Mouse (Mus musculus): ENCODE data around the gene Sf3a3.

GRCm38 (mm10) chr4:124759305-124759811 is 44.8 kb downstream of the Sf3a3 start:
- TF ChIP-seq ZKSCAN1 (IDR thresholded peaks at IDR 0.05; ENCODE audit: low read depth, low read length) = no peak
- no peak; the same call in 1 of the 2 replicates for TF ChIP-seq ELF1 (IDR thresholded peaks at IDR 0.05; ENCODE audit: low read depth, low read length)
- TF ChIP-seq POLR2A (IDR thresholded peaks at IDR 0.05; ENCODE audit: control insufficient read depth in 1 of 2, insufficient read depth in 1 of 2, low read depth in 1 of 2, low read length in 2 of 2, poor library complexity in 1 of 2) = no peak
- TF ChIP-seq CTCF (IDR thresholded peaks at IDR 0.05 in 2 of 3, conservative IDR thresholded peaks at IDR 0.05 in 1 of 3; ENCODE audit: control insufficient read depth in 1 of 3, insufficient read depth in 1 of 3, low read depth in 2 of 3, low read length in 3 of 3, poor library complexity in 1 of 3, severe bottlenecking in 1 of 3) = no peak
- no peak for TF ChIP-seq MYB (IDR thresholded peaks at IDR 0.05; ENCODE audit: low read depth, low read length)
- no peak for TF ChIP-seq MYC (IDR thresholded peaks at IDR 0.05; ENCODE audit: low read depth, low read length)
- TF ChIP-seq KAT2A (conservative IDR thresholded peaks at IDR 0.05; ENCODE audit: low read depth, low read length) = no peak
- TF ChIP-seq TAL1 (IDR thresholded peaks at IDR 0.05; ENCODE audit: low read length) = peak; percentile 73

All from MEL (cell line).